ENCODE assay signal across 8 mouse cellular contexts in genomic region chr5:148398451-148398765, GRCm38 (mm10). TPM values are rescaled to one million over a fixed set of nuclear protein-coding genes. Genes with fewer than 3 reads are reported as not detected.
DNase-seq lines count a peak whose midpoint lies in the region; ATAC-seq and TF ChIP-seq lines count a peak whose summit lies in the region.

No protein-coding gene starts in this region.

- peak overlapping the region; percentile 82 for H3K9ac ChIP-seq in kidney, embryonic 16.5 days (replicated peaks; ENCODE audit: low read length)
- H3K9ac ChIP-seq in hindbrain, postnatal 0 days (replicated peaks; ENCODE audit: low read length): peak overlapping the region; percentile 87; the same call in 1 of the 2 replicates
- H3K9ac ChIP-seq in midbrain, embryonic 16.5 days (ENCODE audit: low read depth, low read length): peak overlapping the region; percentile 81; the same call in 1 of the 2 replicates

- no peaks in the 10 kb centered on the region for H3K27me3 ChIP-seq in kidney, embryonic 16.5 days (ENCODE audit: insufficient read depth, low read length)
- H3K27me3 ChIP-seq in hindbrain, postnatal 0 days (ENCODE audit: insufficient read depth, low read length): no peaks in the 10 kb centered on the region
- H3K27me3 ChIP-seq in midbrain, embryonic 16.5 days (ENCODE audit: control insufficient read depth, insufficient read depth, low read depth, low read length): no peaks in the 10 kb centered on the region; the same call in 1 of the 2 replicates

- DNase-seq in kidney, postnatal 4 days: no peak
- no peak for DNase-seq in hindbrain, postnatal 0 days (ENCODE audit: low spot score)
- DNase-seq in embryo, embryonic 9.5 days (ENCODE audit: extremely low spot score): no peak
- no peak for DNase-seq in left cerebral cortex, adult 11 months (ENCODE audit: low spot score)
- DNase-seq in layer of hippocampus, adult 9-10 months (ENCODE audit: low spot score): no peak

- no peaks in the 10 kb centered on the region for H3K9me3 ChIP-seq in kidney, embryonic 16.5 days (ENCODE audit: low read length)
- H3K9me3 ChIP-seq in hindbrain, postnatal 0 days (ENCODE audit: low read length): no peaks in the 10 kb centered on the region
- no peaks in the 10 kb centered on the region for H3K9me3 ChIP-seq in midbrain, embryonic 16.5 days (replicated peaks; ENCODE audit: control insufficient read depth, low read length, poor library complexity, severe bottlenecking)

- TF ChIP-seq CTCF in bone marrow macrophage, adult 2 months (IDR thresholded peaks at IDR 0.05; ENCODE audit: low read depth, low read length): no peak
- no peak for TF ChIP-seq CTCF in hindbrain, postnatal 0 days (IDR thresholded peaks at IDR 0.05; ENCODE audit: low read depth)

- 0 out of 2 replicates have a peak, but pooled peaks cover 4% of the 10 kb centered on the region for H3K36me3 ChIP-seq in kidney, embryonic 16.5 days (ENCODE audit: insufficient read depth, low read length)
- no peaks in the 10 kb centered on the region for H3K36me3 ChIP-seq in hindbrain, postnatal 0 days (ENCODE audit: insufficient read depth, low read length)
- no peaks in the 10 kb centered on the region for H3K36me3 ChIP-seq in midbrain, embryonic 16.5 days (ENCODE audit: control insufficient read depth, insufficient read depth, low read length)

- peaks cover 16% of the 10 kb centered on the region for H3K4me1 ChIP-seq in kidney, embryonic 16.5 days (ENCODE audit: insufficient read depth, low read length)
- H3K4me1 ChIP-seq in bone marrow macrophage, adult 2 months (ENCODE audit: control insufficient read depth, insufficient read depth, low read length): peaks cover 10% of the 10 kb centered on the region
- H3K4me1 ChIP-seq in hindbrain, postnatal 0 days (ENCODE audit: insufficient read depth, low read length): 0 out of 2 replicates have a peak, but pooled peaks cover 3% of the 10 kb centered on the region
- H3K4me1 ChIP-seq in midbrain, embryonic 16.5 days (ENCODE audit: control insufficient read depth, insufficient read depth, low read length): peaks cover 10% of the 10 kb centered on the region

- H3K27ac ChIP-seq in kidney, embryonic 16.5 days (ENCODE audit: low read length): no peak overlapping the region
- H3K27ac ChIP-seq in bone marrow macrophage, adult 2 months (ENCODE audit: insufficient read depth, low read depth, low read length): no peak overlapping the region
- H3K27ac ChIP-seq in hindbrain, postnatal 0 days: no peak overlapping the region
- H3K27ac ChIP-seq in midbrain, embryonic 16.5 days (ENCODE audit: low read length): no peak overlapping the region

- ATAC-seq in kidney, embryonic 16.5 days (ENCODE audit: low FRiP score, low TSS enrichment): no peak
- no peak for ATAC-seq in hindbrain, postnatal 0 days
- no peak for ATAC-seq in midbrain, embryonic 16.5 days

- peak overlapping the region; percentile 99 for H3K4me2 ChIP-seq in kidney, embryonic 16.5 days (replicated peaks; ENCODE audit: low read depth, low read length)
- H3K4me2 ChIP-seq in hindbrain, postnatal 0 days (ENCODE audit: low read depth, low read length): peak overlapping the region; percentile 87
- peak overlapping the region; percentile 68 for H3K4me2 ChIP-seq in midbrain, embryonic 16.5 days (ENCODE audit: low read length)

- 55% methylated on average over 6 of the region's 6 CpGs for WGBS in kidney, embryonic 16.5 days
- 45% methylated on average over 6 of the region's 6 CpGs for WGBS in hindbrain, postnatal 0 days
- 47% methylated on average over 6 of the region's 6 CpGs for WGBS in midbrain, embryonic 16.5 days

- H3K4me3 ChIP-seq in kidney, embryonic 16.5 days (ENCODE audit: low read length): peak overlapping the region; percentile 87
- peak overlapping the region; percentile 99 for H3K4me3 ChIP-seq in bone marrow macrophage, adult 2 months (ENCODE audit: insufficient read depth, low read length)
- H3K4me3 ChIP-seq in hindbrain, postnatal 0 days (ENCODE audit: low read length): peak overlapping the region; percentile 63
- H3K4me3 ChIP-seq in midbrain, embryonic 16.5 days (ENCODE audit: low read depth, low read length): peak overlapping the region; percentile 81

- no peak for TF ChIP-seq POLR2A in bone marrow macrophage, adult 2 months (IDR thresholded peaks at IDR 0.05; ENCODE audit: borderline replicate concordance, low read depth, low read length)

RNA-seq across cellular contexts. Expression of gene Slc7a1, which starts 1.3 kb away (rescaled TPM):
- polyA plus RNA-seq in kidney, embryonic 16.5 days (2015; fragmentation: Nextera tagmentation; extraction: Ambion mirVana): 16.7 and 19.0 TPM in 2 replicates
- 3.7 and 3.9 TPM in 2 replicates for polyA plus RNA-seq in bone marrow macrophage, adult 2 months (2012; ENCODE audit: insufficient read depth, insufficient read length, missing spikeins)
- total RNA-seq in hindbrain, postnatal 0 days (2014; rRNA removed): 58.5 and 71.1 TPM in 2 replicates
- 35.3 and 42.3 TPM in 2 replicates for polyA plus RNA-seq in hindbrain, postnatal 0 days (2015; fragmentation: Nextera tagmentation; extraction: Ambion mirVana)
- 40.5 and 46.1 TPM in 2 replicates for polyA plus RNA-seq in midbrain, embryonic 16.5 days (2015; fragmentation: Nextera tagmentation; extraction: Ambion mirVana)
